Mouse (Mus musculus) embryo, embryonic 11 days (tissue): ENCODE data around the gene Slc35e3.
A peak's percentile ranks its signal among the peaks of the same experiment; 100 is the strongest.

Experiments
- DNase-seq: peaks from one replicate; pipeline ENCODE4 v3.0.0-alpha.2; 2015

The Slc35e3 gene

DNA sequence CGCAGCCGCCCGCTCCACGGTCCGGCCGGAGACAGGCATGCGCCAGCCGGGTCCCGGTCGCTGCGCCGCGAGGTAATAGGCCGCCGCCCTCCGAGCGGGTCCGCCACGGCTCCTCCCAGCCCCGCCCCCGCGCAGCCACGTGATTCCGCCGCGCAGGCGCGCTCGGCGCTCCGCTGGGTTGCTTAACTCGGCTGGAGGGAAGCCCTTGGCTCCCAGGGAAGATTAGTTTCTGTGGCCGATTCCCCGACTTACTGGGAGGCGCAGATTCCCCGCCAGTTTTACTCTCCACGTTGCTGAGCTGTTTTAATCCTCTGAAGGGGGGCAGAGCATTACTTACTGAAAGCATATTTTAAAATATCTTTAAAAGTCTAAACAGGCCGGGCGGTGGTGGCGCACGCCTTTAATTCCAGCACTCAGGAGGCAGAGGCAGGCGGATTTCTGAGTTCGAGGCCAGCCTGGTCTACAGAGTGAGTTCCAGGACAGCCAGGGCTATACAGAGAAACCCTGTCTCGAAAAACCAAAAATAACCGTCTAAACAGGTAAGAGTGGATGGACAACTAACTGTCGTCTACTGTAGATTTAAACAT, at the start of gene Slc35e3:
TSS of gene Slc35e3 (minus strand) at position 69 of the 587 bp plus-strand sequence.
- peak; percentile 97 for DNase-seq

DNA sequence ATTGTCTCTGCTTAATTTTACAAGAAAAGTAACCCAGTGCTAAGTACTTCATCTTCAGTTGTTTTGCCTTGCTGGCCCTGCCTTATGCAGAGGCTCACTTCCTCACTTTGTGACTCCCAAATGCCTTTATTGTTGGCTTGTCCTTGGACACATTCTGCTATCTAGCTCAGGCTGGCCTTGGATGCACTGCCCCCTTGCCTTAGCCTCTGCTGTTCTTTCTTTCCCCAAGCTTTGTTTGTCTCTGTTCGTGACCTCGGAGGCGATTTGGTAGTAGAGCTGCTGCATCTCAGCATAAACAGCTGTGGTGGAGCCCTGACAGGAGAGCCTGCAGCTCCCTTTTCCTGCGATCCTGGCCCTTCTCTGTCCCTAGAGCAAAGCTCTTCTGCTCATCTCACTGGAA, 49.0 kb upstream of the Slc35e3 start:
- DNase-seq = no peak

- no peak for DNase-seq
Observed at GRCm38 (mm10) chr10:117793436-117794030, 47.4 kb upstream of the Slc35e3 start.

DNA sequence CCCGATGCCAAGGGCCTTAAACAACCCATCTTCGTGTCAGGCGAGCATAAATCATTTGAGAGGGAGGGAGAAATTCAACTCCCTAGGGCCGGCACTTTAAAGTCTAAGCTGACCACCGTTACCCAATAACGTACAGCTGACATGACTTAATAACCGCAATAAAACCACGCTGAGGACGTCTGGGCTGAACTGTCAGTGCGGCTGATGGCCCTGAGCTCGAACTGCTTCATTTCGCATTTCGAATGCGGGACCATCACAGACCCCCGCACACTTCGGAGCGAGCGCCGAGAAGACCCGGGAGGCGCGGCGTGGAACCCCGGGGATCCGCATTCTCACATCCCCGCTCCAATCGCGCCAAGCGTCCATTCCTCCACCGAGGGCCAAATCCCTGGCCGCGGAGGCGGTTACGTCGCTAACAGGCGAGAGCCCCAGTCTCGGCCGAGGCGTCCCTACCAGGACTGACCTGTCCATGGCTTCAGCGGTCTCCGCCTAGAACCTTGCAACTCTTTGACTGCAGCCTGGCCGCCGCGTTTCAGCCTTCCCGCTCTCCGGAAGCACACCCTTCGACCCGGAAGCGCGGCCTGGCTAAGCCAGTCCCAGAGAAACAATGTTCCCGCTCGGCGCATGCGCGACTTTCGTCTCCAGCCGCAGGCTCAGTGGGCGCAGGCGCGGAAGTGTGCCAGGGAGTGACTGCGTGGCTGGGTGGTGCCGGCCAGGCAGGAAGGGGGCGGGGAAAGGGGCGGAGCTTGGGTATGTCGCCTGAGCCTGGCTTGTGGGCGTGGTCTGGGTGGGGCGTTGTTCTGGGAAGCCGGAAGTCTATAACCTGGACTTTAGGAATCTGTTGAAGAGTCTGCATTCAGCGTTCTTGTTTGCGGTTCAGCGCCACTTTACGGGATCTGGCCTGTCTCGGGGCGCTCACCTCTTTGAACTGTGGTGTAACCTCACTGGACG, 46.3 kb upstream of the Slc35e3 start, which contains the start of gene Nup107:
TSS of gene Nup107 (minus strand) at position 565 of the 951 bp plus-strand sequence.
- DNase-seq = peak; percentile 100

DNA sequence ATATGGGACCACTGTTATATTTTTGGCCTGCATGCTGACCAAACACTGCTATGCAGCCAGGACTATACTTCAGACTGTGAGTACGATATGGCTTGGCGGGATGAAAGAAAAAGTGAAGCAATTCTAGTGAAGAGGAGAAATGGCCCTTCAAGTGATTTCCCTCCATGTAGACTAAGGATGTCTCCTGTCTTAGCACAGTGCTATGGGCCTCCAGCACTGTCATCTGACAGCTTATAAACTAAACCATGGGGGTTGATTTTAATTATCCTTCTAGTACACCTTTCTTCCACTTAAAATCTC, 45.0 kb upstream of the Slc35e3 start:
- DNase-seq = no peak

GRCm38 (mm10) chr10:117790421-117791170, 44.4 kb upstream of the Slc35e3 start:
- DNase-seq = no peak

DNA sequence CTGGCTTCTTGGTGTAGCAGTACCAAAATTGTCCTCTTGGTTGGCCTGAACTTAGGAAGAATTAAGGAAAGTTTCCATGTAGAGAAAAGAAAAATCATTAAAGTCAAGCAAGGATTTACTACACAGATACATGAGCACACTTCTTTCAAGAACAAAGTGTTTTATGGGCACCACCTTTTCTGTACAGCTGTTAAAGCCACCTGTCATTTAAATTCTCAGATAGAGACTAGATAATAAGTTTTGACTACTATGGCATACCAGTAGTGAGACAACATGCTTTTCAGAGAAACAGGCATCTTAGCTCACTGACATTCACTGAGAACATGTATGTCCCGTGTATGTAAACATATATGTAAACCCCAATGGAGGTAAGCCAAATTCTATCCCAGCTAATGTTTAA, 43.8 kb upstream of the Slc35e3 start:
- no peak for DNase-seq

DNA sequence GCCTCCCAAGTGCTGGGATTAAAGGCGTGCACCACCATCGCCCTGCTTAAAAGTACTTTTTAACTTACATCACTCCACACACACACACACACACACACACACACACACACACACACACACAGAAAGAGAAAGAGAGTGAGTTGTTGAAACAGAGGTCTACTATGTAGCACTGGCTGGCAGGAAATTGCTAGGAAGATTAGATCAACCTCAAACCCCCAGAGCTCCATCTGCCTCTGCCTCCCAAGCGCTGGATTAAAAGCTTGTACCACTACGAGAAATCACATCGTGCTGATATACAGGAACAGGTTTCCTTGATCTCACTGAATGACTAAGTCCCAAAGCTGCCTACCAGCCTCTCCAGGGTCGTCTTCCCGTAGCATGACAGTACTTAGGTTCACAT, 38.5 kb upstream of the Slc35e3 start:
- no peak for DNase-seq

DNA sequence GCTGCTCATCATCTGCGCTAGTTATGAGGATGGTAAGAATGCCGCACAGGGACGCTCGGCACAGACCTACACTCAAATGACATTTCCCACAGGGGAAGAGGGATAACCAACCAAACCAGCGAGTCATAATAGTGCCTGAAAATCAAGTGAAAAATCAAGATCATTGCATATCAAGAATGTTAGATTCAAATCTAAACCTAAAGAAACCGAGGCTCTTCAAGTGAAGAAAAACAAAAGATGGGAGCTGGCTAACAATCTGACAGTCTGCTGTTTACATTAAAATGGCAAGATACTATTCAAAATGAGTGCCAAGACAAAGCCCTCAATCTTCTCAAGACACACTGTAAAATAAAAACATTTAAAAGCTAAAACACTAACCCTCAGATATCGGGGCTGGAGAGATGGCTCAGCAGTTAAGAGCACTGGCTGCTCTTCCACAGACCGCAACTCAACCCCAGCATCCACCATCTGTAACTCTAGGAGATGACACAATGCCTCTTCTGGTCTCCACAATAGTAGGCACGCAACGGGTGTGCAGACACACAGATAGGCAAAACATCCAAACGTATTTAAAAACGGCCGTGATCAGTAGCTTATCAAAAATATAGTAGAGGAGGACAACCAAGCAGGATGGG, 37.7 kb upstream of the Slc35e3 start:
- DNase-seq = no peak

DNA sequence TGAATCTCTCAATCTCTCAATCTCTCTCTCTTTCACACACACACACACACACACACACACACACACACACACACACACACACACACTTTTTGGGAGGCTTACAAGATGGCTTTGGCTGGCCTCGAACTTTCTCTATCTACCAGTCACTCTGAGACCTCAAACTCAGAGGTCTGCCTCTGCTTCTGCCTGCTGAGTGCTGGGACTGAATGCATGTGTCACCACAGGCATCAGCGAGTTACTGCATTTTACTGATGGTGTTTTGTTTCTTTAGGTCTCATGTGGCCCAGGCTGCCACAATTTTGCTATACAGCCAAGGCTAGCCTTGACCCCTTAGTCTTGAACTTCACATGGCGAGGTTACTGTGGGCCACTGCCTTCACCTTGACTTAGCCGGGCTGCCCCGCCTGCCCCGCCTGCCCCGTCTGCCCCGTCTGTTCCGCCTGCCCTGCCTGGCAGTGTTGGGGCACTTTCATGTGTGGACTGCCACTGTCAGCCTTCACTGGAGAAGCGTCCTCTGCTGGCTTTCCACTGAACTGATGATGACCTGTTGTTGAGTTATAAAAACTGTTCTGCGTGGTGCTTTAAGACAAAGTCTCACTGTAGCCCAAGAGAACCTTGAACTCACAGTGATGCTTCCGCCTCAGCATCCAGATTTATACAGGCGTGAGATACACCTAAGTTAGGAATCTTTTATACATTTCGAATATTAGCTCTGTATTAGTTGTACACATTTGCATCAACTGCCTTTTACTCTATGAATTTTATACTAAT, 36.5 kb upstream of the Slc35e3 start:
- DNase-seq = no peak

- no peak for DNase-seq
Observed at GRCm38 (mm10) chr10:117782056-117782455, 35.9 kb upstream of the Slc35e3 start.

GRCm38 (mm10) chr10:117781021-117781725, 35.0 kb upstream of the Slc35e3 start:
- DNase-seq = no peak

GRCm38 (mm10) chr10:117780306-117780911, 34.2 kb upstream of the Slc35e3 start:
- no peak for DNase-seq

DNA sequence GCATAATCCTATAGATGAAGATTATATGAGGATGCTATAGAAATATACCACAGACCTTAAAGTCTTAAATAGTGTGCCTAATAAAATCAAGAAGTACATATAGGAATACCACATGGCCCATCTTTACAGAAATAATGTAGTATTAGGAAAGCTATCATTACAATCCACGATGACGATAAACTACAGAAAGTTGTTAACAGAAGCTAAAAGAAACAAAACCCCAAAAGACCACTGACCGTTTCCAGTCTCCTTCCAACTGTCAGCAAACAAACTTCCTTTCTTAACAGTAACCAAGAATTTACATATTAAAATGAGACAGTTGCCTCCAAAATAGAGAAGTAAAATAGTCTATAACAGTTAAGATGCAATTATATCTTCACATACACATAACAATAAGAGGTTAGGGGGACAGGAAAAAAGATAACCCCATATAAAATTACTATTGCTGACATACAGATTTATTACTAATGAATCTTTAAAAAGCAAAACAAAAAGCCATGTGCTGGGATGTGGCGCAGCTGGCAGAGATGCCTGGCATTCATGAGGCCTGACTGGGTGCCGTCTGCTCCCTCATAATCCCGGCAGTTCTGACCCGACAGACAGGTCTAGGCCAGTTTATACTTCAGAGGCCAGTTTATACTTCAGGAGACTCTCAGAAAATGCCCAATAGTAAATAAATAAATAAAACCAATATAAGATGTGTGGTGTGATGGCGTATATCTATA, 33.6 kb upstream of the Slc35e3 start:
- DNase-seq = no peak

DNA sequence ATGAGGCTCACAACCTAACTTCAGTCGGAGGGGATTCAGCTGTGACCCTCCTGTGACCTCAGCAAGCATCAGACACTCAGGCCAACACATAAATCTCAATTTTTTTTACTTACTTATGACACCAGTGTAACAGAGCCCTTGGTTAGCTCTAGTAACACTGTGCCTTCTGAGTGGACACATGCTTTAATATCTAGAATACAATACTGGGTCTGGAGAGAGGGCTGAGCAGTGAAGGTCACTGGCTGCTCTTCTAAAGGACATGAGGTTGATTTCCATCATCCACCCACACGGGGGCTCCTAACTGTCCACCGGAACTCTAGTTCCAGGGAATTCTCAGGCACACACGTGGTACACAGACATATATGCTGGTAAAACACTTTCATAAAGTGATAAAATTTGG, 32.8 kb upstream of the Slc35e3 start:
- no peak for DNase-seq

- no peak for DNase-seq
Observed at GRCm38 (mm10) chr10:117778328-117778910, 32.3 kb upstream of the Slc35e3 start.

DNA sequence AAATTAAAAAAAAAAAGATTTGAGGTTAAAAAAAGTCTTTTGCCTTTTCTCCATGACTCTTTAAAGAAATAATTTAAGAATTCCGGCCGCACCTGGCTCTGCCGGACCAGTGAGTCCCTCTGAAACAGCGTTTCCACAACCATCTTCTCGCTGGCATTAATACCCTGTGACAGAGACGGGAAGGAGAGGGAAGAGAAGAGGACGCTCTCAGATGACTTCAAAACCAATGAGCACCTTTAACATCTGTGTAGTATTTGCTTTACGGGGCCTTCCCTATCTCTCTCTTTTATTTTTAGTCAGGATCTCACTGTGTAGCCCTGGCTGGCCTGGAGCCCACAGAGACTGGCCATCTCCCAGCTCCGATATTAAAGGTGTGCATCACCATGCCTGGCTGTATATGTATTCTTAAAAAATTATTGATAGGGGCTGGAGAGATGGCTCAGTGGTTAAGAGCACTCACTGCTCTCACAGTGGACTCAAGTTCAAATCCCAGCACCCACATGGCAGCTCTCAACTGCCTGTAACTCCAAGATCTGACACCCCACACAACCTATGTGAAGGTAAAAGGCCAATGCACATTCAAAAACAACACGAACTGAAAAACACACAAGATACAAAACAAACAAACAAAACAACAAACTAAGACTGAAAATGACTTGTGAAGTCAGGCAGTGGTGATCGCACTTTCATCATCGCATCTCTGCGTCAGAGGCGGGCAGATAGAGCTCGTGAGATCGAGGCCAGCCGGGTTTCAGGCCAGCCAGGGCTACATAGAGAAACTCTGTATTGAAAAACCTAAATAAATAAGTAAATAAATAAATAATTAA, 31.5 kb upstream of the Slc35e3 start:
- no peak for DNase-seq

- no peak for DNase-seq
Observed at GRCm38 (mm10) chr10:117777103-117777470, 30.9 kb upstream of the Slc35e3 start.
